Mouse (Mus musculus) myocyte (in vitro differentiated cells): ENCODE data around the gene Natd1.

Source experiments
- CEBPB ChIP-seq: IDR thresholded peaks from 2 replicates; pipeline ENCODE4 v1.6.1; 2011; ENCODE audit warnings: mild to moderate bottlenecking, moderate library complexity; ENCODE audit not compliant: poor library complexity, insufficient read depth, severe bottlenecking
- MAX ChIP-seq: IDR thresholded peaks from one replicate; pipeline ENCODE4 v1.6.1; 2011; ENCODE audit warnings: low read depth, mild to moderate bottlenecking, control low read depth
- TCF3 ChIP-seq: IDR thresholded peaks from one replicate; pipeline ENCODE4 v1.6.1; 2011; ENCODE audit warnings: low read depth, control low read depth; ENCODE audit not compliant: insufficient read length
- USF1 ChIP-seq: IDR thresholded peaks from one replicate; pipeline ENCODE4 v1.6.1; 2011; ENCODE audit warnings: low read depth, mild to moderate bottlenecking, control low read depth, moderate library complexity

DNA sequence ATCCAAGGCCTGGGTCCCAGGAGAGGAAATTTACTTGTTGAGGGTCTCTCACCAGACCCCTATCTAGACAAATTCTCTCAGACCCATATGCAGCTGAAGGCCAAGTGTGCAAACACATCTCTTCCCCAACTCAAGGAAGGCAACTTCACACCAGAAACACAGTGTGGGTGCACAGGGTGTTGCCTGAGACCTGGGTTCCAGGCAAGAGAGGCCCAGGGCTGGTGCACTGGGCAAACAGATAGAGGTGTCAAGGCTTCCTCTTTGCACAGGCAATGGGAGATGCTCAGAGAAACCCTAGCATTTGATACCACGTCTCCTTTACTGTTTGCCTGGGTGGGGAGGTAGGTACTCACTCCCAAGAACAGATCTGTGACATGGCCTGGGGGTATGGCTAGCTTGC, 10.4 kb upstream of the Natd1 start:
- TF ChIP-seq MAX (no peak), TCF3 (no peak), CEBPB (no peak), USF1 (no peak)
